Mouse (Mus musculus): Measurements from ENCODE around the gene Elf3. TPM values are rescaled to one million over a fixed set of nuclear protein-coding genes. Genes with fewer than 3 reads are reported as not detected.

The Elf3 gene
- polyA plus RNA-seq, 1 experiment from 2014 or later, result 1.6 TPM

Other genes with a start within 250 kb of the Elf3 start
- 0.06 and 0.17 TPM in 2 replicates for gene Lgr6, start 153.3 kb downstream of the Elf3 start, polyA plus RNA-seq (2016; fragmentation: Nextera tagmentation; extraction: Ambion mirVana)
- 1.3 and 2.4 TPM in 2 replicates for gene Ptpn7, start 125.9 kb downstream of the Elf3 start, polyA plus RNA-seq (2016; fragmentation: Nextera tagmentation; extraction: Ambion mirVana)
- 46.5 and 67.6 TPM in 2 replicates for gene Arl8a, start 111.7 kb downstream of the Elf3 start, polyA plus RNA-seq (2016; fragmentation: Nextera tagmentation; extraction: Ambion mirVana)
- gene Gpr37l1, start 90.9 kb downstream of the Elf3 start, polyA plus RNA-seq (2016; fragmentation: Nextera tagmentation; extraction: Ambion mirVana), result not detected in 2 replicates
- gene Rnpep, start 25.5 kb upstream of the Elf3 start, polyA plus RNA-seq (2016; fragmentation: Nextera tagmentation; extraction: Ambion mirVana), result 94.7 and 97.5 TPM in 2 replicates
- gene Timm17a, start 55.2 kb upstream of the Elf3 start, polyA plus RNA-seq (2016; fragmentation: Nextera tagmentation; extraction: Ambion mirVana), result 192 and 200 TPM in 2 replicates
- gene Lmod1, start 66.2 kb upstream of the Elf3 start, polyA plus RNA-seq (2016; fragmentation: Nextera tagmentation; extraction: Ambion mirVana), result 0.46 and 0.62 TPM in 2 replicates
- 66.3 and 81.3 TPM in 2 replicates for gene Shisa4, start 116.7 kb upstream of the Elf3 start, polyA plus RNA-seq (2016; fragmentation: Nextera tagmentation; extraction: Ambion mirVana)
- gene Ipo9, start 171.9 kb upstream of the Elf3 start, polyA plus RNA-seq (2016; fragmentation: Nextera tagmentation; extraction: Ambion mirVana), result 179 and 191 TPM in 2 replicates